Mouse (Mus musculus): ENCODE measurements around the gene Drd2.

DNA sequence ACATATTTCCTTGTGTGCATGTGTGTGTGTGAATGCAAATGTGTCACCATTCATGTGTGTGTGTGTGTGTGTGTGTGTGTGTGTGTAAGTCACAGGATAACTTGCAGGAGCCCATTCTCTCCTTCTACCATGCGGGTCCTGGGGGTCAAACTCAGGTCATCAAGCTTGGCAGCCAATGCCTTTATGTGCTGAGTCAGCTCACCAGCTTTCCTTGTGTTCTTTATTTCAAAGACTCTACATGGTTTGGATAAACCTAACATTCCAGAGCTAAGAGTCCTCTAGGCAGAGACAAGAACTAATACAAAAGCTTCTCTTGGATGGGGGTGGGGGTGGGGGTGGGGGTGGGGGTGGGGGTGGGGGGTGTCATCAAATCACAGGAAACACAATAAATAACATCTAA is 85.2 kb downstream of the Drd2 start:
- TF ChIP-seq TCF12 (IDR thresholded peaks at IDR 0.05; ENCODE audit: insufficient read depth, poor library complexity, severe bottlenecking) (no peak), SRF (IDR thresholded peaks at IDR 0.05; ENCODE audit: control insufficient read depth, insufficient read length, low read depth) (no peak), MYOG (IDR thresholded peaks at IDR 0.05; ENCODE audit: control insufficient read depth in 1 of 3, insufficient read depth in 1 of 3, insufficient read length in 2 of 3, low read depth in 2 of 3) (no peak), POLR2A (IDR thresholded peaks at IDR 0.05; ENCODE audit: insufficient read length, low read depth) (no peak), E2F4 (IDR thresholded peaks at IDR 0.05; ENCODE audit: insufficient read depth) (no peak), USF1 (IDR thresholded peaks at IDR 0.05; ENCODE audit: low read depth) (no peak), MAX (IDR thresholded peaks at IDR 0.05; ENCODE audit: low read depth) (no peak)
